Mouse (Mus musculus) heart, embryonic 13.5 days (tissue): ENCODE data around the gene Ttc16. TPM values are rescaled to one million over a fixed set of nuclear protein-coding genes. Genes with fewer than 3 reads are reported as not detected.

Source experiments
- ATAC-seq: fragments of 200-750 bp; cut with Nextera tagmentation; 2 replicates; pipeline ENCODE4 v1.8.0; 2017; ENCODE audit warnings: moderate TSS enrichment; ENCODE audit not compliant: insufficient number of reproducible peaks, low FRiP score, low TSS enrichment; ENCODE audit errors: extremely low read depth
- H3K27ac ChIP-seq: fragments of 300-500 bp; sonication (generic); replicated peaks from 2 replicates; pipeline ENCODE4 v1.5.1; 2015; ENCODE audit warnings: moderate library complexity, mild to moderate bottlenecking, inconsistent platforms
- H3K27me3 ChIP-seq: fragments of 300-500 bp; sonication (generic); replicated peaks from 2 replicates; pipeline ENCODE4 v1.6.1; 2015; ENCODE audit warnings: mild to moderate bottlenecking, inconsistent platforms
- H3K36me3 ChIP-seq: fragments of 300-500 bp; sonication (generic); 2 replicates; pipeline ENCODE4 v1.6.1; 2015; ENCODE audit warnings: mild to moderate bottlenecking, inconsistent platforms
- H3K4me1 ChIP-seq: fragments of 300-500 bp; sonication (generic); 2 replicates; pipeline ENCODE4 v1.6.1; 2015; ENCODE audit warnings: inconsistent platforms
- H3K4me2 ChIP-seq: fragments of 300-500 bp; sonication (generic); 2 replicates; pipeline ENCODE4 v1.6.1; 2015; ENCODE audit warnings: inconsistent platforms, mild to moderate bottlenecking, moderate library complexity
- H3K4me3 ChIP-seq: fragments of 300-500 bp; sonication (generic); 2 replicates; pipeline ENCODE4 v1.5.1; 2015; ENCODE audit warnings: moderate library complexity, mild to moderate bottlenecking, inconsistent platforms
- H3K9ac ChIP-seq: fragments of 300-500 bp; sonication (generic); 2 replicates; pipeline ENCODE4 v1.6.1; 2015; ENCODE audit warnings: inconsistent platforms, mild to moderate bottlenecking, moderate library complexity
- H3K9me3 ChIP-seq: fragments of 300-500 bp; sonication (generic); 2 replicates; pipeline ENCODE4 v1.6.1; 2016; ENCODE audit warnings: inconsistent platforms
- WGBS: fragments of 180-500 bp; shearing (Covaris S2); methylation state at CpG from one replicate; pipeline ENCODE4 v1.1.7; 2015; ENCODE audit warnings: mixed read lengths; 5-methylcytosine and 5-hydroxymethylcytosine counted together
- polyA plus RNA-seq: library from polyadenylated mRNA; unstranded; fragments of >200 nt; fragmentation: Nextera tagmentation; extraction: Ambion mirVana; gene quantifications from 2 replicates; pipeline ENCODE4 v1.2.1, GENCODE M21; 2015

Gene Ttc16
- polyA plus RNA-seq, 1 experiment from 2014 or later: 0.11 TPM

GRCm38 (mm10) chr2:32741273-32742172, 33.9 kb downstream of the Ttc16 start:
- Histone ChIP-seq H3K27me3 (peaks cover 50% of the 10 kb centered on the region), H3K4me3 (peak overlapping the region; percentile 52), H3K27ac (no peak overlapping the region), H3K9me3 (no peaks in the 10 kb centered on the region), H3K36me3 (peaks cover 29% of the 10 kb centered on the region), H3K4me2 (peak overlapping the region; percentile 76), H3K9ac (peak overlapping the region; percentile 73), H3K4me1 (peaks cover 25% of the 10 kb centered on the region)
- ATAC-seq: peak; percentile 37; the same call in 1 of the 2 replicates
- 4% methylated on average over 54 of the region's 58 CpGs for WGBS

DNA sequence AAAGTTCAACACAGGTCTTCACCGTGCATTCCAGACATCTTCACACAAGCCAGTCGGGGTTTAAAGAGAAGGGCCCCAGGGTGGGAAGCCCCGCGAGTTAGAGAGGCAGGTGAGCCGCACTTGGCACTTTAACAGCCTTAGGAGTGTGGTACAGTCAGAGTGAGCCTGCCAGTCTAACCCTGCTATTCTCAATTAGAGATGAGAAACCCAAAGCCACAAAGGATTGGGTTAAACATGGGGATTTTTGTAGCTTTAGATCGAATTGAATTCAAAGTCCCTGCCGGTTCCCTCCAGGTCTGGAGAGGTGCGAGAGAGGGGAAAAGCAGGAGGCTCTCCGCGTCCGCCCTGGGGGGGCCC, 34.5 kb downstream of the Ttc16 start, which contains the start of gene 6330409D20Rik:
Gene 6330409D20Rik (minus strand): TSS at position 101 of the 357 bp plus-strand sequence.
- Histone ChIP-seq H3K9me3 (no peaks in the 10 kb centered on the region), H3K36me3 (peaks cover 23% of the 10 kb centered on the region), H3K4me3 (peak within 1 kb of the TSS; percentile 52), H3K9ac (peak within 1 kb of the TSS; percentile 73), H3K4me1 (peaks cover 31% of the 10 kb centered on the region), H3K27me3 (peaks cover 50% of the 10 kb centered on the region), H3K4me2 (peak within 1 kb of the TSS; percentile 76), H3K27ac (no peak within 1 kb of the TSS)
- ATAC-seq: no peak
- 12% methylated on average over 11 of the region's 11 CpGs for WGBS

DNA sequence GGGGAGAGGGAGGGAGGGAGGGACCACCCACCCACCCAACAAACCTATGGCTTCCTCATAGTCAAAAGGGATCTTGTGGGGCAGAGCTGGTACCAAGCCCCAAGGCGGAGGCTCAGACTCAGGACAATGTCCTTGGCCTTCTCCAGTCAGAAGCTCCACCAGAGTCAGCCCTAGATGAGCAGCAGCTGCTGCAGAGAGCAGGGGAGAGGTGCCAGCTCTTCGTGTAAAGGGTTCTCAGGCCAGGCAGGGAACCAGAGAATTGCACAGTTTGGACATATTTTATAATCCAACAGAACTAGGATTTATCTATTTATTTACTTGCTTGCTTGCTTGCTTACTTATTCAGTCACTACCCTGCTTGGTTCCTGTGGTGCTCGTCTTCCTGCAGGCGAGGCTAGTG, 36.1 kb downstream of the Ttc16 start:
- Histone ChIP-seq H3K9ac (no peak overlapping the region), H3K9me3 (no peaks in the 10 kb centered on the region), H3K27me3 (peaks cover 50% of the 10 kb centered on the region), H3K4me2 (no peak overlapping the region), H3K4me1 (peaks cover 46% of the 10 kb centered on the region), H3K27ac (no peak overlapping the region), H3K36me3 (peaks cover 11% of the 10 kb centered on the region), H3K4me3 (no peak overlapping the region)
- no peak for ATAC-seq
- WGBS: 61% methylated on average over 4 of the region's 4 CpGs

- no peak overlapping the region for H3K9ac ChIP-seq
- no peak overlapping the region for H3K4me3 ChIP-seq
- ATAC-seq: no peak
- peaks cover 59% of the 10 kb centered on the region for H3K4me1 ChIP-seq
- peaks cover 14% of the 10 kb centered on the region for H3K36me3 ChIP-seq
- H3K27me3 ChIP-seq: peaks cover 29% of the 10 kb centered on the region
- H3K9me3 ChIP-seq: no peaks in the 10 kb centered on the region
- 49% methylated on average over 6 of the region's 6 CpGs for WGBS
- no peak overlapping the region for H3K4me2 ChIP-seq
- 0 out of 2 replicates have a peak overlapping the region, but pooled peaks have one; percentile 83 for H3K27ac ChIP-seq
Measured at GRCm38 (mm10) chr2:32737008-32737407, 38.4 kb downstream of the Ttc16 start.

- Histone ChIP-seq H3K9me3 (no peaks in the 10 kb centered on the region), H3K4me1 (peaks cover 59% of the 10 kb centered on the region), H3K4me2 (0 out of 2 replicates have a peak overlapping the region, but pooled peaks have one; percentile 10), H3K27ac (peak overlapping the region; percentile 83), H3K36me3 (peaks cover 14% of the 10 kb centered on the region), H3K4me3 (no peak overlapping the region), H3K27me3 (peaks cover 22% of the 10 kb centered on the region), H3K9ac (peak overlapping the region; percentile 50; the same call in 1 of the 2 replicates)
- no peak for ATAC-seq
- 48% methylated on average over 3 of the region's 3 CpGs for WGBS
Measured at GRCm38 (mm10) chr2:32736306-32736829, 39.1 kb downstream of the Ttc16 start.

DNA sequence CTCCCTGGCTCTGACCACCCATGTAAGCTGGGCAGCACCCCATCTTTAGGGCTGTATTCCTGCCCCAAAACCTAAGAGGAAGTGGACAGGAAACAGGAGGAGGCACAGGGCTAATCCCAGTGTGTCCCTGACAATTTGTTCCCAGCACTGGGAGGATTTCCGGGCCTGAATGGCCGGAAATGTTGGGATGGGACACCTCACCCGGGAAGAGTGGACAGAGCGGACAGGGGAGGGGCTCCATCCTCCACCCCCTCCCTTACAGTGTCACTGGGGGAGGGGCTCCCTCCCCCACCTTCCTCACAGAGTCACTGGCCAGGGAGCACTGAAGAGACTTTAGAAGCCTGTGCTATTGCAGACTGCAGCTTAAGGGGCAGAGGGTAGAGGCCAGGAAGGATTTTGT, 40.5 kb downstream of the Ttc16 start:
- peak overlapping the region; percentile 83 for H3K27ac ChIP-seq
- no peaks in the 10 kb centered on the region for H3K9me3 ChIP-seq
- H3K9ac ChIP-seq: no peak overlapping the region
- peak overlapping the region; percentile 33 for H3K4me2 ChIP-seq
- no peak for ATAC-seq
- no peak overlapping the region for H3K4me3 ChIP-seq
- peaks cover 64% of the 10 kb centered on the region for H3K4me1 ChIP-seq
- H3K36me3 ChIP-seq: peaks cover 14% of the 10 kb centered on the region
- WGBS: 50% methylated on average over 4 of the region's 4 CpGs
- H3K27me3 ChIP-seq: peaks cover 8% of the 10 kb centered on the region

GRCm38 (mm10) chr2:32734480-32734879, 41.0 kb downstream of the Ttc16 start:
- no peak for ATAC-seq
- 40% methylated on average over 4 of the region's 4 CpGs for WGBS
- peak overlapping the region; percentile 17; the same call in 1 of the 2 replicates for H3K4me2 ChIP-seq

GRCm38 (mm10) chr2:32732695-32733094, 42.7 kb downstream of the Ttc16 start:
- 62% methylated on average over 6 of the region's 6 CpGs for WGBS
- H3K9me3 ChIP-seq: no peaks in the 10 kb centered on the region
- no peak for ATAC-seq
- peak overlapping the region; percentile 83 for H3K27ac ChIP-seq
- peaks cover 75% of the 10 kb centered on the region for H3K4me1 ChIP-seq
- no peak overlapping the region for H3K4me2 ChIP-seq
- H3K9ac ChIP-seq: no peak overlapping the region
- peaks cover 8% of the 10 kb centered on the region for H3K36me3 ChIP-seq
- no peaks in the 10 kb centered on the region; the same call in 1 of the 2 replicates for H3K27me3 ChIP-seq
- no peak overlapping the region for H3K4me3 ChIP-seq

More at GRCm38 (mm10) chr2:32734480-32734879, 41.0 kb downstream of the Ttc16 start:
- no peaks in the 10 kb centered on the region for H3K9me3 ChIP-seq
- H3K36me3 ChIP-seq: peaks cover 14% of the 10 kb centered on the region
- no peak overlapping the region for H3K4me3 ChIP-seq
- H3K27ac ChIP-seq: peak overlapping the region; percentile 83
- H3K9ac ChIP-seq: no peak overlapping the region; the same call in 1 of the 2 replicates
- peaks cover 69% of the 10 kb centered on the region for H3K4me1 ChIP-seq
- H3K27me3 ChIP-seq: peaks cover 3% of the 10 kb centered on the region

- Histone ChIP-seq H3K4me1 (peaks cover 78% of the 10 kb centered on the region), H3K4me3 (no peak overlapping the region), H3K4me2 (peak overlapping the region; percentile 73), H3K9me3 (no peaks in the 10 kb centered on the region), H3K27ac (peak overlapping the region; percentile 83), H3K36me3 (0 out of 2 replicates have a peak, but pooled peaks cover 3% of the 10 kb centered on the region), H3K27me3 (no peaks in the 10 kb centered on the region; the same call in 1 of the 2 replicates), H3K9ac (0 out of 2 replicates have a peak overlapping the region, but pooled peaks have one; percentile 69)
- no peak for ATAC-seq
- WGBS: 58% methylated on average over 4 of the region's 4 CpGs
Measured at GRCm38 (mm10) chr2:32731911-32732310, 43.5 kb downstream of the Ttc16 start.

GRCm38 (mm10) chr2:32730854-32731253, 44.6 kb downstream of the Ttc16 start:
- H3K9me3 ChIP-seq: no peaks in the 10 kb centered on the region
- H3K4me3 ChIP-seq: peak overlapping the region; percentile 60
- peak overlapping the region; percentile 83 for H3K27ac ChIP-seq
- H3K27me3 ChIP-seq: no peaks in the 10 kb centered on the region
- no peak for ATAC-seq
- WGBS: 16% methylated on average over 11 of the region's 11 CpGs
- peak overlapping the region; percentile 73 for H3K4me2 ChIP-seq
- H3K9ac ChIP-seq: peak overlapping the region; percentile 69
- H3K36me3 ChIP-seq: 0 out of 2 replicates have a peak, but pooled peaks cover 3% of the 10 kb centered on the region
- peaks cover 73% of the 10 kb centered on the region for H3K4me1 ChIP-seq

GRCm38 (mm10) chr2:32729547-32729946, 45.9 kb downstream of the Ttc16 start:
- Histone ChIP-seq H3K27me3 (no peaks in the 10 kb centered on the region), H3K36me3 (peaks cover 13% of the 10 kb centered on the region; the same call in 1 of the 2 replicates), H3K4me3 (peak overlapping the region; percentile 60), H3K27ac (peak overlapping the region; percentile 83), H3K4me1 (peaks cover 60% of the 10 kb centered on the region), H3K9ac (peak overlapping the region; percentile 81), H3K4me2 (peak overlapping the region; percentile 73), H3K9me3 (no peaks in the 10 kb centered on the region)
- WGBS: 67% methylated on average over 4 of the region's 4 CpGs
- no peak for ATAC-seq
